Mouse (Mus musculus) layer of hippocampus, adult 8-10 months (tissue): Measurements from ENCODE around the gene Ywhah. TPM values are rescaled to one million over a fixed set of nuclear protein-coding genes. Genes with fewer than 3 reads are reported as not detected.

Source experiments
- DNase-seq, 2 experiments: peaks; one replicate each; pipeline ENCODE4 v3.0.0; 2022; ENCODE audit warnings: low spot score in 2 of 2
- total RNA-seq, 4 experiments: library from RNA; stranded (reverse); gene quantifications; 2 replicates each; pipeline ENCODE4 v1.2.4; 2022

Gene Ywhah
- total RNA-seq: 1,000 to 10,000 TPM in 3 of 4 experiments, 100 to 1,000 TPM in 1; 959 to 1,113 (median 1,048) TPM

DNA sequence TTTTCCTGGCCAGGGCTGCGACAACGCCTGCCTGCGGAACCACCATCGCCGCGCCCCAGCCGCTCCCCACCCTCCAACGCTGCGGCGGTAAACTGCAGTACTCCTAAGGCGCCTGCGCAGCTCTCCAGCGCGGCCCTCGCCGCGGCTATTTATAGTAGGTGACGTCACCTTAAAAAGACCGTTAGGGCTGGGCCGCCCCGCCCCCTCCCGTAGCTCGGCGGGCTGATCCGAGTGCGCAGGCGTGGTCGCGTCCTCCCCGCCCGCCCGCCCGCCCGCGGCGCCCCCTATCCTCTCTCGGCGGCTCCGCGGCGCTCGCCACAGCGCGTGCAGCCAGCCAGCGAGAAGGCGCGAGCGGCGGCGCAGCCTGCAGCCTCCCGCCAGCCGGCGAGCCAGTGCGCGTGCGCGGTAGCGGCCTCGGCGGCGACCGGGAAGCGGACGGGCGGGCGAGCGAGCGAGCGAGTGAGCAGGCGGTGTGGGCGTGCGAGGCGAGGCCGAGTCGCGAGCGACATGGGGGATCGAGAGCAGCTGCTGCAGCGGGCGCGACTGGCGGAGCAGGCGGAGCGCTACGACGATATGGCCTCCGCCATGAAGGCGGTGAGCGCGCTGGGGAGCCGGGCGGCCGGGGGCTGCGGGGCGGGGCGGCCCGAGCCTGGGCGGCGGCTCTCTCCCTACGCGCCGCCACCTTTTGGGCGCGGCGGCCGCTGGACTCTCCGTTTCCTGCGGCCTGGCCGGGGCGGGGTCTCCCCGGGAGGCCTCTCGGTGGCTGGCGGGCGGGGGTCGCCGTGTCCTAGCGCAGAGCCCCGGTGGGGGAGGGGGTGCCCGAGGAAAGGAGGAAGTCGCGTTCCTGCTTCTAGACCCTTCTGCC, at the start of gene Ywhah:
TSS of gene Ywhah (plus strand) at position 256 of the 865 bp plus-strand sequence.
- peak; percentile 96 to 98 for DNase-seq

DNA sequence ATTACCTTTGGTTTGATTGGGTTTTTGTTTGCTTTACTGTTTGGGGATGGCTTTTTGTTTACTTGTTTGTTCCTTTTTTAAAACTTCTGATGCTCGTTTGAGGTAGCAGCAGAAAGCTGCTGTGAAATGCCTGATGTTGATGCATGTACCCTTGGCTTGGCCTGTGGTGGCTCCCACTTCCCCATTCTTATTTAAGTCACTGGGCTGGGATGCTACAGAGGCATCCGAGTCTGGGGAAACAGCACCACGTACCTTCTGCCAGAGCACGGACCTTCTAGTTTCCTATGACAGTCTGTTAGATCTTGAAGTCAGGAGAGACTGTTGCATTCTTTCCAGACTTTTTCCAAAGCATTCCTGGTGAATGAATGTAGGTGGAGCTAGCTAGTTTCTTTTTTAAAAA, 42.1 kb upstream of the Ywhah start:
- DNase-seq: no peak

DNA sequence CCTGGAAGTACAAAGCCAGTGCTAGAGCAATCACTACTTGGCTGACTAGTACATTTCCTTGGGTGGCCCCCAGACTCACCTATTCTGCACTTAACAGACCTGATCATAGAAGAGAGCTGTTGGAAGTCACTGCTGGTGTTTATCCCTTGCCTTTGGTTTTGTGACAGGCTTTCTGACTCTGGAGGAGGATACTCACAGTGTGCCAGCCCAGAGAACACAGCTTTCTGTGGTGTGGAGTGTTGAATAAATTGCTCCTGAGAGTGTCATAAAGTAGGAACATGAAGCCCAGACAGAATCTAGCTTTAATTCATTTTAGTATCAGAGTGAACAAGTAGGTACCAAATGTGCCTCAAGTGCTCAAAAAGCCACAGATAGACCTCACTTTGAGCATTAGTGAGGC, 41.4 kb upstream of the Ywhah start:
- no peak for DNase-seq

DNA sequence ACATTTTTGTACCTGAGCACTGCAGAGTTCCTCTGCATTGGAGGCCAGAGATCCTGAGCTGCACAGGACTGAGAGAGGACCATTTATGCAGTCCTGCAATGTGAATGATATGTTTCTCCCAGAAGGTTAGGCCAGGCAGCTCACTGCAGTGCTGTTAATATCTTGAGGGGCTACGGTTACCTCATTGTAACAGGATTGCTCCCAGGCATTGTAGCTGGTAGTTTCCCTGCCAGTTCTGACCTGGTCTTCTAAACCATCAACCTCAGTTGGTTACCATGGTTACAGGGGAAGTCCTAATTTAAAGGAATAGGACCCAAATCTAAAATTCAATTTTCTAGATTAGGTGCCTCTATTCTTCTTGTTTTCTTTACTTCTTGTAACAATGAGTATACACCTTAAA, 33.2 kb upstream of the Ywhah start:
- no peak for DNase-seq

DNA sequence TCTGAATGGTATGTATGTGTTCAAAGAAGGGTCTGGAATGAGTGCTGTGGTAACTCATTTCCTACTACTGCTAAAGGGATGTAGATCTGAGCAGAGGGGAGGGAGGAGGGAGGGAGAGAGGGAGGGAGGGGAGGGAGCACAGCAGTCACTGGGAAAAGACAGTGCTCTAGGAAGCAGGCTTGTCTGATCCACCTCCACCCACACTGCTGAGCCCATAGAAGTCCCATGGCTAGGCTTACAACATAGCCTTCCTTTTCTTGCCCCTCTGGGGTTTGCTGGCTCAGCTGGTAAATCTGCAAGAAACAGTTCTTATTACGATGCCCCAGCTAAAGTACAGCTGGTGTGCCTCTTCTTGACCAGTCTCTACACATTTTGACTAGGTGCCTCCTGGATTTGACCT, 30.7 kb upstream of the Ywhah start:
- DNase-seq: no peak

- DNase-seq: peak in 1 of 2 experiments; percentile 45
Measured at GRCm38 (mm10) chr5:32989959-32990640, 28.5 kb upstream of the Ywhah start.

- peak; percentile 90 for DNase-seq
Measured at GRCm38 (mm10) chr5:32991152-32991551, 27.5 kb upstream of the Ywhah start.

GRCm38 (mm10) chr5:32994471-32994870, 24.1 kb upstream of the Ywhah start:
- DNase-seq: no peak

DNA sequence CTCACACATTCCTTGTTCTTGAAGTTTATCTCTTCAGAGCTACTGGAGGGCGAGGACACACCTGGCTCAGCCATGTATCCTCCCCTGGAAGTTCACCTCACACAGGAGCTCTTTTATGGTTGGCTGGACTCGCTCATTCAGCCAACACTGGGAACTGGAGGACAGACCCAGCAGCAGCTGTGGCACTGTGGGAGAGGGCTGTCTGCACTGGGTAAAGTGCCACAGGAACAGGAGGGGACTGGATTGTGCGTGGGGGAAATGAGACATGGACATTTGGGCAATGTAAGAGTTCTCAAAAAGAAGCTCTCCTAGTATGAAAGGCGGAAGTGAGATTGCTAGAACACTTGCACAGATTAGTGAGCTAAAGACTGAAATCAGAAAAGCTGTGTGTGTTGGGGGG, 22.9 kb upstream of the Ywhah start:
- DNase-seq: no peak

GRCm38 (mm10) chr5:32996560-32996959, 22.1 kb upstream of the Ywhah start:
- no peak for DNase-seq

- no peak for DNase-seq
Measured at GRCm38 (mm10) chr5:32997686-32998085, 20.9 kb upstream of the Ywhah start.

- DNase-seq: no peak
Measured at GRCm38 (mm10) chr5:32998783-32999182, 19.8 kb upstream of the Ywhah start.

DNA sequence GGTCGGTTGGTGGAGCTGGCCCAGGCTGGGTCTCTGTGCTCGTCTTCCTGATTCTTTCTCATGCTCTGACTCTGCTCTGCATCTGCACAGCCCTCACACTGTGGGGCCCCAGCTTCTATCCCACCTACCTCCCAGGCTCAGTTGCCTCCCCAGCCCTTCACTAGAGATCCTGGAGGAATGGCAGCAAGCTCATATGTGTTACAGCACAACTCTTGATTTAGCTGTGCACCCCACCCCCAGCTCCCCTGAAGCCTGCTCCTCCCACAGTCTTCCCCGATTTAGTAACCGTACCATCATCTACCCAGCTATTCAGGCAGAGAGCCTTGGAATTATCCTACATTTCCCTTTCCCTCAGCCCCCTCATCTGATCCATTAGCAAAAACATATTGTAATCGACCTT, 17.5 kb upstream of the Ywhah start:
- peak; percentile 55 to 77 for DNase-seq

DNA sequence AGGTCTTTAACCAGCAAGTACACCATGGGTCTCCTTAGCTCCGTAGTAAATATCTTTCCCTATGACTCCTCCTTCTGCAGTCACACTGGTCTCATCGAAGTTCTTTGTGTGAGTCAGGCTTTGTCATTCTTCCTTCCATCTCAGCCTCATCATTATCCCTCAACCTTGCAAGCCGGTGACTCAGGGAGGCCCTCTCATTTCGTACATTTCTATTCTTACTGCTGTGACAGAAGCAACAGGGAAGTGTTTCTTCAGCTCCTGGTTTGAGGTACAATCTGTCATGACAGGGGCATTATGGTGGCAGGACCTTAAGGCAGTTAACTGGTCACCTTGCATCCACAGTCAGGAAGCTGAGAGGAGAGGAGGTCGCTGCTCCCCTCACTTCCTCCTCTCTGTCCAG, 15.8 kb upstream of the Ywhah start:
- no peak for DNase-seq

GRCm38 (mm10) chr5:33003500-33003899, 15.1 kb upstream of the Ywhah start:
- no peak for DNase-seq

DNA sequence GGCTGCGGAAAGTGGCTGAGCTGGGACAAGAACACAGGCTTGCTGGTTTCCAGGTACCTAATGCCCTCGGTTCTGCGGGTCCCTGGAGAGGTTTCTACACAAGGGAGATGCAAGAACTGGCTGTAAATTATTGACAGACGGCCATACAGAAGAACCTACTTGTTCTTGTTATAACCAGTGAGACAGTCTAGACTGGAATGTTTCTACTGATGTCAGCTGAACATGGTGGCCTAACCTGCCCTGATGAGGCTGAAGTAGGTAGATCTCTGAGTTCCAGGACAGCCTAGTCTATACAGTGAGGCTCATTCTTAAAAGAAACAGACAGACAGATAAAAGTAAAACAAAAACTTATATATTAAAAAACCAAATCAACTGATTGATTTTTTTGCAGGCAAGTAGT, 14.5 kb upstream of the Ywhah start:
- no peak for DNase-seq

GRCm38 (mm10) chr5:33005442-33006145, 13.0 kb upstream of the Ywhah start:
- DNase-seq: peak in 1 of 2 experiments; percentile 48

DNA sequence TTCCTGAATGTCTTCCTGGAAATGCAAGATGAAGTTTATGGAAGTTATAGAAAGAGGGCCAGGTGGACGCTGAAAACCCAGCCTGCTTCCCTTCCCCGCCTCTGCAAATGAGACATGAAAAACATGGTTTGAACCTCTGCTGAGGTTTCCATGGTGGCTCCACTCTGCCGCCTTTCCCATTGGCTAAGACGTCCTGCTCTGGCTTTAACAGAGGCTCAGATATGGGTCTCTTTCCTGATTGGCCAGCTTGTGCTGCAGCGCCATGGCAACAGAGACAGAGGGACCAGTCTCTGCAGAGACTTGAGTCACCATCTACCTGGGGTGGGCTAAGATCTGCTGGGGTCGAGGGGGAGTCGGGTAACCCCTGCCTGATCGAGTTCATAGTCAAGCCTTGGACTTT, 11.9 kb upstream of the Ywhah start:
- DNase-seq: peak; percentile 72 to 84

DNA sequence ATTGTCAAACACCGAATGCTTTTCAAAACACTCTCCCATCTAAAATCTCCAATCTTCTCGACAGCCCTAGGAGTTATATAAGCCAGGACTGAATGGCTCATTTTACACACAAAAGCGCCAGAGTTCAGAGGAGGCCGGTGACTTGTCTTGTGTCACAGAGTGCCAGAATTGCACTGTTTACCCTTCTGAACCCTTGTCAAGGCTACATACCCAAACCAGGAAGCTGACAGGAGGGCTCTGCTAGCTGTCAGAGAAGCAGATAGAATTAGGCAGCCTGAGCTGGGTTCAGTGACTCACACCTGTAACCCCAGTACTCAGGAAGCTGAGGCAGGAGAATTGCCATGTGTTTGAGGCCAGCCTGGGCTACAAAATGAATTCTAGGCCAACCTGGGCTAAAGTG, 11.2 kb upstream of the Ywhah start:
- no peak for DNase-seq

DNA sequence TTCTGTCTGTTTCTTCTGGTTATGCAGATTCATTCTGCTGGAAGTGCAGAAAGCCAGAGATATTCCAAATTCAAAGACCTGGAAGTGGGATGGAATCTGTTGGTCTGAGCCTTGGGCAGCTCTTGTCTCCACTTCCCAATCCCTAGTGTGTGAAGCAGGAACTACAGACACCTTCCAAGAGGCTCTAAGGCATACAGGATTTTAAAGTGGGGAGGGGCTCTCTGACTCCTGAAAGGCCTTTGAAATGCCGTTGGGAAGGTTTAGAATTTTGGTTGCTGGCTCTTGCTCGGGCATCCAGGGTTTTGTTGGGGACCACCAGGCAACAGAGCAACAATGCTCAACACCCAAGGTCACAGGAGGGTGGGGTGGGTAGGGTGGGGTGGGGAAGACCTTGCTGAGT, 9.3 kb upstream of the Ywhah start:
- DNase-seq: no peak

GRCm38 (mm10) chr5:33009818-33010812, 8.5 kb upstream of the Ywhah start:
- no peak for DNase-seq
